Mouse (Mus musculus) spleen, adult 12 weeks (tissue): Measurements from ENCODE around the gene Nrsn1.
"Not testable (repeated sequence)": the region's sequence is repeated elsewhere in the genome, so short reads cannot be mapped to it uniquely, and the experiment has no call there.

ENCODE experiments used
- DNase-seq: peaks from one replicate; pipeline ENCODE4 v3.0.0; 2022; ENCODE audit warnings: low spot score

Nrsn1 gene

GRCm38 (mm10) chr13:25270402-25270801, at the start of gene Nrsn1:
Nrsn1 (minus strand) TSS chr13:25270502.
- not testable (repeated sequence) for DNase-seq

GRCm38 (mm10) chr13:25312059-25312458, 41.8 kb upstream of the Nrsn1 start:
- DNase-seq: no peak

DNA sequence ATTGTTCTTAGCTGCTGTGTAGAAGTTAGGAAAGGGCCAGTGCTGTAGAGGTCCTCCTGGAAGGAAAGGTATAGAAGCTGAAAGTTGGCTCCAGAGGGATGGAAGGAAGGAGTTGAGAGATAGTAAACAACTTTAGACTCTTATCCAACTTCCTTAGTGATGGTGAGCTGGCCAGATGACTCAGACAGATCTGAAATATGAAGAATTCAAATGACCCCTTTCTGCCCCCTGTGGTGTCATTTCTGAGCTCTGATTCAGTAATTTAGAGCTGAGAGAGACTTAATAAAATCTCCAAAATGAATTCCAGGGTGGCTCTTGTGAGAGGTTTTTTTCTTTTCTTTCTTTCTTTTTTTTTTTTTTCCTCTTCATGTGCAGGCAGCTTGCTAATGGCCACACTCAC, 39.8 kb upstream of the Nrsn1 start:
- DNase-seq: no peak

DNA sequence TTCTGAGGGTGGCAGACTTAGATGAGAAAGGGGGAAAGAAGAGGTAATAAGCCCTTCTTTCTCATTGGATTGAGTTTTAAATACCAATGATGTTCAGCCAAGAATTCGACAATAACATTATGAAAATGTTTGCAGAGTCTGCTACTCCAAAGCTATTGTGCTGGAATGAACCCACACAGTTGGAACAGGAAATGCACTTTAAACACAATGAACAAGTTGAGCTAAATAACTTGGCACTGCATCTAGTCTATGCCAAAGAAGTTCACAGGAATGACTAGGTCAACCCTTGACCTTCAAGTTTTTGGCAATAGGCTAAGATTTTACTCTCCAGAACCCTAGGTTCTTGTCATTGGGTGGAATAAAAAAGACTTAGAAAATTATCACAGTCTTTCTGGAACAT, 18.4 kb upstream of the Nrsn1 start:
- DNase-seq: no peak

GRCm38 (mm10) chr13:25274934-25275565, 4.7 kb upstream of the Nrsn1 start:
- DNase-seq: no peak

- no peak for DNase-seq
Measured at GRCm38 (mm10) chr13:25272189-25272588, 1.9 kb upstream of the Nrsn1 start.

DNA sequence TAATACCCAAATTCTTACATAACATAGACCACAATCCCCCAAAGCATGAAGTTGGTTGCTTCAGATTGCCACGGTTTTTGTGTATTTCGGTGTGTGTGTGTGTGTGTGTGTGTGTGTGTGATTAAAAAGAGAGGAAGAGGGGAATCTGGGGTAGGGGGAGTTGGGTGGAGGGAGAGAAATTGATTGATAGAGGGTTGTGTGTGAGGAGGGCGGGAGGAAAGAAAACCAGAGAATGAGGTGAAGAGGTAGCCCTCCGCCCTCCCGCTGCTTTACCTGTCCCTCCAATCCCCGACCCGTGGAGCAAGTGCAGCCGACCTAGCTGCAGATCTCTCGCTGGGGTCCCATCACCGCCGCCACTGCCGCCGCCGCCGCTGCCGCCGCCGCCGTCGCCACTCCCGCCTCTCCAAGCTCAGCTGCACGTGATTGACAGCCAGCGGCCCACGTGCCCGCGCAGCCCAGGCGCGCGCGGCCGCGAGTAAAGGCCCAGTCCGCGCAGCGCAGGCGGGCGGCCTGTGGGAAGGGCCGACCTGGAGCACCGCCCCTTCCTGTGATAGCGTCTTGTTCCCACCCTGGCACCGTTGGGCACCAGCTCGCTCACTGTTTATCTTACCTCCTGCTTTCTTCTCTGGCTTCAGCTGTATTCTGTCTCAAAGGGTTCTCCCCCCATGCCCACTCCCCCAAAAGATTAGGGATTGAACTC, 583 bp downstream of the Nrsn1 start:
- DNase-seq: no peak

DNA sequence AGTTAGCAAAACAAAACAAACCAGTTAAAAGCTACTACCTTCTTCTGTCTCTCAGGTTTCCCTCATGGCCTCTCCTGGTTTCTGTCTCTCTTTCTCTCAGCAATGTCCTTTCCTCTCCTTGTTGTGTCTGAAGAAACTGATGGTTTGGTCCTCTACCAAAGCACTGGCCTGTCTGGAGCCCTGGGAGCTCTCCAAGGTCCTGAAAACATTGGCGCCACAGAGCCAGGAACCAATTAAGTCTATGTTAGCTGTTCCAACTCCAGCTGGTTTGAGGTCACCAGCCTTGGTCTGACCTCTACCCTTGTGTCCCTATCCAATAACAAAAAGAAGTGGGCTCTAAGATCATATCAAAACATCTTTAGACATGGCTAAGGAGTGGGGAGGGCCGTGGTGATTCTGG, 1.3 kb downstream of the Nrsn1 start:
- no peak for DNase-seq

- DNase-seq: no peak
Measured at GRCm38 (mm10) chr13:25262748-25263147, 7.6 kb downstream of the Nrsn1 start.

DNA sequence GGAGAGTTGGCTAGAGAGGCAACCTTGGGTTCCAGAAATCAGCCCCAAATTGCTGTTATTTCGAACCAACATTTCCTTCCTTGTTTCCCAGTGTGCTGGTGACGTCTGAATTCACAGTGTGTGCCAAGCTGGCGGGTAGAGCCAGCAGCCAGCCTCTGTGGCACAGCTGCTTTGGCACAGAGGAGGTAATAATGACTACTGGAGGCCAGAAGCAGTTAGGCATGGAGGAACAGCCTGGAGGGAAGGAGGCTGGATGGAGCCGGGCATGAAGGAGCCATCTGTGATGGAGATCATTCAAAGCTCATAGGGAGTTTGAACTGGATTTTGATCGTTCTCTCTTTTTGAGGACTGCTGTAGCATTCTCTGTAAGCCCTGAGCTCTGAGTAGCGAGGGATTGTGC, 12.7 kb downstream of the Nrsn1 start:
- no peak for DNase-seq

DNA sequence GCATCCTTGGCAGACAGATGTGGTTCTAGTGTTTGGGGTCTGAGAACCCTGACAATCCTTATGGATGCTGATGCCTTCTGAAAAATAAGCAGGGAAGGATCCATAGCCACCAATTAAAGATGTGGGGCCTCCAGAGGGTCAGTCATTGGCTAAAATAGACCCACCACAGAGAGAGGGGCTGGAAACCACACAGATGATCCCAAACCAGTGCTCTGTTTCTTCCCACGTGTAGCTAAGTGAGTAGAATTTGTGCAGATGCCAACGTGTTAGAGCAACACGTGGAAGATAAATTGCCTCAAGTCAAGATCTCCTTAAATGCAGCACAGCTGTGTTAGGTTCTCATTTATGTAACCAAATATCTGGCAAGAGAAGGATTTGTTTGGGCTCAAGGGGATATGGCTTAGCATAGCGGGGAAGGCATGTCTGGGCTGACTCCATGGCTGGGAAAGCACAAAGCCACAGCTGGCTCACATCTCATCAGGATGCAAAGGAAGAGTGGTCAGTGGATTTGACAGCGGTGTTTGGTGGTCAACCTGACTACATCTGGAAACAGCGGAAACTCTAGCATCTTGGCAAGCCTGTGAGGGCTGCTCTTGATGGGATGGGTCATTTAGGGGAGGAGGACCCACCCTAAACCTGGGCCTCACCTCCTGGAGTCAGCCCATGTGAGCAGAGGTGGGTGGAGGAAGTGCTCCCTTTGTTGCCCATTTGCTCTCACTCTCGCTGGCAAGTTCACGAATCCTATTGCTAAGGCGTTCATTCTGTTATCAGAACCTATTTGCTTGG, 15.6 kb downstream of the Nrsn1 start:
- no peak for DNase-seq

GRCm38 (mm10) chr13:25251893-25252292, 18.4 kb downstream of the Nrsn1 start:
- no peak for DNase-seq

GRCm38 (mm10) chr13:25220186-25220787, 50.0 kb downstream of the Nrsn1 start:
- DNase-seq: no peak

- DNase-seq: no peak
Measured at GRCm38 (mm10) chr13:25218394-25218793, 51.9 kb downstream of the Nrsn1 start.

- DNase-seq: no peak
Measured at GRCm38 (mm10) chr13:25206950-25207349, 63.4 kb downstream of the Nrsn1 start.
